Mouse (Mus musculus): ENCODE results near the gene Cd83. TPM values are rescaled to one million over a fixed set of nuclear protein-coding genes. Genes with fewer than 3 reads are reported as not detected.

Gene Cd83
- 0.79 TPM for polyA plus RNA-seq (2015; fragmentation: Illumina TruSeq; extraction: RNeasy Lipid Tissue Mini Kit (QIAGEN cat#74804); ENCODE audit: insufficient read depth, low read depth, low replicate concordance)

GRCm38 (mm10) chr13:43784725-43785711 lies at the start of gene Cd83:
Gene Cd83, plus strand, starts transcription at chr13:43784775.

Other genes starting within 250 kb of the Cd83 start
- gene Mcur1, start 224.6 kb upstream of the Cd83 start, polyA plus RNA-seq (2015; fragmentation: Illumina TruSeq; extraction: RNeasy Lipid Tissue Mini Kit (QIAGEN cat#74804); ENCODE audit: insufficient read depth, low read depth, low replicate concordance), result 7.2 TPM
- not detected for gene Rnf182, start 169.1 kb upstream of the Cd83 start, polyA plus RNA-seq (2015; fragmentation: Illumina TruSeq; extraction: RNeasy Lipid Tissue Mini Kit (QIAGEN cat#74804); ENCODE audit: insufficient read depth, low read depth, low replicate concordance)